Mouse (Mus musculus): ENCODE data around the gene Camsap1. TPM values are rescaled to one million over a fixed set of nuclear protein-coding genes. Genes with fewer than 3 reads are reported as not detected.
A peak's percentile ranks its signal among the peaks of the same experiment; 100 is the strongest.

Gene Camsap1
- total RNA-seq, 2 experiments from 2014 or later = 34.3 to 34.9 TPM

- intact Hi-C loops (cut with DNase I) = no loop called here
Observed at GRCm38 (mm10) chr2:25982426-25983091, 523 bp downstream of the Camsap1 start.

GRCm38 (mm10) chr2:25982052-25982425, 1.0 kb downstream of the Camsap1 start:
- DNase-seq = peak; percentile 44 to 52
- intact Hi-C loops (cut with DNase I) = no loop called here

More at GRCm38 (mm10) chr2:25982426-25983091, 523 bp downstream of the Camsap1 start:
- DNase-seq = peak in 1 of 2 experiments; percentile 44

GRCm38 (mm10) chr2:25978997-25979396, 4.1 kb downstream of the Camsap1 start:
- intact Hi-C loops (cut with DNase I) = loop anchor here (2.0 kb wide), 1 partner anchor 42 kb away; the partner anchor contains the start of gene Ubac1
- no peak for DNase-seq

DNA sequence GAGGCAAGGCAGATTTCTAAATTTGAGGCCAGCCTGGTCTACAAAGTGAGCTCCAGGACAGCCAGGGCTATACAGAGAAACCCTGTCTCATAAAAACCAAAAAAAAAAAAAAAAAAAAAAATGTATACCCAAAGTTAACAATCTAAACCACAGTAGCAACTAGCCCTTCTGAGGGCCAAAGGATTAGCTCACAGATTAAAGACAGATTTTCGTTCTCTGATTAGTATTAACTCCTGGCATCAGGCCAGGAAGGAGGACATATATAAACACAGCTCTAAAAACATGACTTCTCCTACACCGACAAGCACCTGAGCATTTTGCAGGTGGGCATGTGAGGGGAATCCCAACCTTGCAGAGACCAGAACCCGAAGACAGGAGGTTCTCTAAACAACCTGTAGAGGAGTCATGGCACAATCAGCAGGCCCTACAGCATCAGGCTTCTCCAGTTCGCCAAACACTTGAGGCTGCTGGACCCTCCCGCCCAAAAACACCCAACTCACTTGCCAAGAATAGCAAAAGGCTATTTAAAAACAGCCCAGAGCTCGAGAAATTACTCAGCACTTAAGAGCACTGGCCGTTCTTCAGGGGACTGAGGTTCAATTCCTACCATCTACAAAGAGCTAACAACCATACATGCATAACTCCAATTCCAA, 5.4 kb downstream of the Camsap1 start:
- no peak for DNase-seq
- intact Hi-C loops (cut with DNase I) = loop anchor here (2.0 kb wide), 1 partner anchor 43 kb away; the partner anchor contains the start of gene Ubac1

DNA sequence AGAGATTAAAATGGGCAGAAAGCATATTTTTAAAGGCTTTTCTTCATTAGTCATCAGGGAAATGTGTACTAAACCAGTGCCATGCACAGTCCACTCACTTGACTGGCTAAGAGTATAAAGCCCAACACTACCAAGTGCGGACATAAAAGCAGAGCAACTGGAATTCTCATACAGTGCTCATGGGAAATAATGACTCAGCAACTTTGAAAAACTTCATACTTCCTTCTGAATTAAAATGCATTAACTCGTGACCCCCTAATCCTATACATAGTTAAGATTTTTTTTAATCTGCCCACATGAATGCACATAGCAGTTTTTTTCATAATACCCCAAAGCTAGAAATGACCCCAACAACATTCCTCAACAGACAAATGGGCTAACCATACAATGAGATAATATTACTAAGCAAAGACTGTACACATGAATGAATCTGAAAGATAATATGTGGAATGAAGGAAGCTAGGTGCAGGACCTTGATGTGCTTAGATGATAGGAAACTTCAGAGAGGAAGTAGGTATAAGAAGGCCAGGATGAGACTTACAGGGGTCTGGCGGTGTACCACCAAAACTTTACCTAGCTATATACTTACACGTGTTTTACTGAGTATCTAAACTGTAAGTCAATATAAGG, 7.8 kb downstream of the Camsap1 start:
- intact Hi-C loops (cut with DNase I) = no loop called here

GRCm38 (mm10) chr2:25970426-25970825, 12.7 kb downstream of the Camsap1 start:
- DNase-seq = no peak
- intact Hi-C loops (cut with DNase I) = no loop called here

More for the DNA sequence above, 7.8 kb downstream of the Camsap1 start:
- DNase-seq = no peak

GRCm38 (mm10) chr2:25969319-25969718, 13.8 kb downstream of the Camsap1 start:
- no peak for DNase-seq
- intact Hi-C loops (cut with DNase I) = no loop called here

GRCm38 (mm10) chr2:25949291-25949690, 33.8 kb downstream of the Camsap1 start:
- intact Hi-C loops (cut with DNase I) = no loop called here
- no peak for DNase-seq

- no peak for DNase-seq
- intact Hi-C loops (cut with DNase I) = no loop called here
Observed at GRCm38 (mm10) chr2:25947950-25948349, 35.1 kb downstream of the Camsap1 start.

DNA sequence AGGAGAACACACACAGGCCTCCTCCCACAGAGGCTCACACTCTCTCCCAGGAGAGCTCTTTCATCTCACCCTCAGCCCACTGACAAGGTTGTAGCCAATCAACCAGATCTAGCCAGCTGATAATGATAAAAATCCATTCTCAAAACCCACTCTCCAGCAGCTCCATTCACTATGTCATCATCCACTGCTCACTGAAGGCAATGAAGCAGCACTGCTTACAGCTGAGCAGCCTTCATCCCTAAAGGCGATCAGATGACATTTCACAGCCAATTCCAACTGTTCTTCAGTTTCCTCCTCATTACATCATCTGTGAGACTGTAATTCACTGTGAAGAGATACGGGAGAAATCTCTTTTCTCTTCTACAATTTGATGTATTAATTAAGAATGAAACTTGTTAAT, 39.3 kb downstream of the Camsap1 start:
- intact Hi-C loops (cut with DNase I) = loop anchor here (5.0 kb wide), 1 partner anchor 68 kb away; no protein-coding TSS in a partner anchor
- no peak for DNase-seq

GRCm38 (mm10) chr2:25940503-25940902, 42.6 kb downstream of the Camsap1 start:
- DNase-seq = no peak
- intact Hi-C loops (cut with DNase I) = loop anchor here (5.0 kb wide), 1 partner anchor 72 kb away; no protein-coding TSS in a partner anchor

- no peak for DNase-seq
- intact Hi-C loops (cut with DNase I) = no loop called here
Observed at GRCm38 (mm10) chr2:25931249-25931859, 51.7 kb downstream of the Camsap1 start.

GRCm38 (mm10) chr2:25927821-25928220, 55.3 kb downstream of the Camsap1 start:
- intact Hi-C loops (cut with DNase I) = no loop called here
- DNase-seq = no peak

GRCm38 (mm10) chr2:25924934-25925333, 58.1 kb downstream of the Camsap1 start:
- intact Hi-C loops (cut with DNase I) = no loop called here
- no peak for DNase-seq

DNA sequence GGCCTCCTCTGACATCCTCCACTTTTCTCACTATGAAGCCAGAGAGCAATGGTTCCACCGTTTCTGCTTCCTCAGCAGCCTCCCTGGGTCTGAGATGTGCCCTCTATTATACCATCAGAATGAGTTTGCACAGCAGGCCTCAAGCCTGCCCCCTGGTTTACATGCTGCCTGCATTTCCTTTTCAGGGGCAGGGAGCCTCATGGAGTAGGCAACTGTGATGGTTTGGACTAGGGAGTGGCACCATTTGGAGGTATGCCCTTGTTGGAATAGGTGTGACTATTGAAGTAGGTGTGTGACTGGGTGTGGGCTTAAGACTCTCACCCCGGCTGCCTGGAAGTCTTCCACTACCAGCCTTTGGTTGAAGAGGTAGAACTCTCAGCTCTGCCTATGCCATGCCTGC, 59.3 kb downstream of the Camsap1 start:
- intact Hi-C loops (cut with DNase I) = no loop called here
- DNase-seq = no peak

GRCm38 (mm10) chr2:25919972-25920371, 63.1 kb downstream of the Camsap1 start:
- intact Hi-C loops (cut with DNase I) = no loop called here
- no peak for DNase-seq

DNA sequence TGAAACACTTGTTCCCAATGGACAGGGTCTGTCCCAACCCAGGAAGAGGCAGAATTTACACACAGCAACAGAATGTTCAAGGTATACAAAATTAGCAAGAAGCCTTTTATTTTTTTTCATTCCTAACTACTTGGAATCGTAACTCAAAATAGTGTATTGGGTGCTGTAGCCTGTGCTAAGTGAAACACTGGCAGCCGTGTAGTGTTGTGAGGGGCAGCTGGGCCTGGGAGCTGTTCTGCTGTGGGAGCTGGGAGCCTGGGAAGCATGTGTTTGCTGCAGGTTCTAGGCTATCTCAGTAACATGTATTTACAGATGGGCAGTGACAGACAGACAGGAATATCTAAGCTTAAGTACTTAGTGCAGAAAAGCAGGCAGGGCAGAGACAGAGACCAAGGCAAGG, 64.7 kb downstream of the Camsap1 start:
- intact Hi-C loops (cut with DNase I) = no loop called here

GRCm38 (mm10) chr2:25914821-25915220, 68.3 kb downstream of the Camsap1 start:
- no peak for DNase-seq
- intact Hi-C loops (cut with DNase I) = no loop called here

More for the DNA sequence above, 64.7 kb downstream of the Camsap1 start:
- DNase-seq = no peak

DNA sequence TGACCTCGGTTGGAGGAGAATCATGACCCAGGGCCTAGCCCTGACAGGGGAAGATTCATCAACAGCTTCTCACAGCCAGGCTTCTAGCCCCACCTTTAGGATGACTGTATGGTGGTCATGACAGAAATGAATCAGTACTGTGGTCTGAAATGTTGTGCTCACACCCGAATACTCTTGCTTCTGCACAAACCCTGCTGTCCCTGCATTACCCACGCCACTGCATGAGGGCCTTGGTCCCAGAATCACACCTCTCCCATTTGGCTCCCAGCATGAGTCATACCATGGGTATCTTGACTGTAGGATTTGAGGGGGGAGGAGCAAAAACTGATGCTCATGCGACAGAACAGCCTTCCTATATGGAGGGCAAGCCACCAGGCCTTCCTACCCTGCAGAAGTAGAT, 68.9 kb downstream of the Camsap1 start:
- no peak for DNase-seq
- intact Hi-C loops (cut with DNase I) = no loop called here

GRCm38 (mm10) chr2:25913247-25913646, 69.8 kb downstream of the Camsap1 start:
- intact Hi-C loops (cut with DNase I) = no loop called here
- no peak for DNase-seq

GRCm38 (mm10) chr2:25909872-25910271, 73.2 kb downstream of the Camsap1 start:
- DNase-seq = no peak
- intact Hi-C loops (cut with DNase I) = no loop called here
